8 mouse cellular contexts compared by ENCODE assay signal in genomic region chr5:137613550-137613949, GRCm38 (mm10). TPM values are rescaled to one million over a fixed set of nuclear protein-coding genes. Genes with fewer than 3 reads are reported as not detected.
DNase-seq lines count a peak whose midpoint lies in the region; ATAC-seq lines count a peak whose summit lies in the region.

Gene Pcolce, minus strand, starts transcription at chr5:137613784.

- H3K4me3 ChIP-seq in forebrain, embryonic 10.5 days: no peak within 1 kb of the TSS
- H3K4me3 ChIP-seq in forebrain, embryonic 15.5 days: no peak within 1 kb of the TSS
- H3K4me3 ChIP-seq in kidney, embryonic 16.5 days (ENCODE audit: low read length): no peak within 1 kb of the TSS
- H3K4me3 ChIP-seq in midbrain, embryonic 10.5 days: no peak within 1 kb of the TSS; the same call in 1 of the 2 replicates

- no peak within 1 kb of the TSS for H3K4me2 ChIP-seq in forebrain, embryonic 15.5 days (replicated peaks)
- 0 out of 2 replicates have a peak within 1 kb of the TSS, but pooled peaks have one; percentile 2 for H3K4me2 ChIP-seq in kidney, embryonic 16.5 days (replicated peaks; ENCODE audit: low read depth, low read length)

- H3K36me3 ChIP-seq in forebrain, embryonic 10.5 days (replicated peaks): no peaks in the 10 kb centered on the region
- H3K36me3 ChIP-seq in forebrain, embryonic 15.5 days: no peaks in the 10 kb centered on the region
- no peaks in the 10 kb centered on the region for H3K36me3 ChIP-seq in kidney, embryonic 16.5 days (ENCODE audit: insufficient read depth, low read length)
- H3K36me3 ChIP-seq in midbrain, embryonic 10.5 days: no peaks in the 10 kb centered on the region

- no peak for ATAC-seq in forebrain, embryonic 15.5 days (replicated peaks)
- ATAC-seq in kidney, embryonic 16.5 days (ENCODE audit: low FRiP score, low TSS enrichment): no peak

- no peak for DNase-seq in forebrain, embryonic 10.5 days (ENCODE audit: extremely low spot score, low spot score)
- peak; percentile 78 for DNase-seq in adrenal gland, postnatal 14 days
- DNase-seq in gonadal fat pad, adult 2 months (ENCODE audit: low read depth): no peak
- DNase-seq in midbrain, embryonic 10.5 days (ENCODE audit: low spot score): no peak
- DNase-seq in right cerebral cortex, adult 2 months (ENCODE audit: low spot score in 2 of 2): no peak
- DNase-seq in embryo, embryonic 11 days: no peak

- H3K27ac ChIP-seq in forebrain, embryonic 10.5 days: peak within 1 kb of the TSS; percentile 84
- H3K27ac ChIP-seq in forebrain, embryonic 15.5 days (replicated peaks): no peak within 1 kb of the TSS
- no peak within 1 kb of the TSS for H3K27ac ChIP-seq in kidney, embryonic 16.5 days (ENCODE audit: low read length)
- peak within 1 kb of the TSS; percentile 76 for H3K27ac ChIP-seq in midbrain, embryonic 10.5 days (replicated peaks)

- H3K27me3 ChIP-seq in forebrain, embryonic 10.5 days (ENCODE audit: poor library complexity, severe bottlenecking): peaks cover 13% of the 10 kb centered on the region
- H3K27me3 ChIP-seq in forebrain, embryonic 15.5 days: peaks cover 5% of the 10 kb centered on the region; the same call in 1 of the 2 replicates
- H3K27me3 ChIP-seq in kidney, embryonic 16.5 days (ENCODE audit: insufficient read depth, low read length): no peaks in the 10 kb centered on the region
- peaks cover 19% of the 10 kb centered on the region for H3K27me3 ChIP-seq in midbrain, embryonic 10.5 days (ENCODE audit: low read depth, poor library complexity, severe bottlenecking)

- WGBS in forebrain, embryonic 10.5 days: 64% methylated on average over 11 of the region's 11 CpGs
- 63% methylated on average over 11 of the region's 11 CpGs for WGBS in forebrain, embryonic 15.5 days
- WGBS in kidney, embryonic 16.5 days: 21% methylated on average over 11 of the region's 11 CpGs
- 65% methylated on average over 11 of the region's 11 CpGs for WGBS in midbrain, embryonic 10.5 days

- H3K9me3 ChIP-seq in forebrain, embryonic 10.5 days: no peaks in the 10 kb centered on the region
- H3K9me3 ChIP-seq in forebrain, embryonic 15.5 days: no peaks in the 10 kb centered on the region
- H3K9me3 ChIP-seq in kidney, embryonic 16.5 days (ENCODE audit: low read length): no peaks in the 10 kb centered on the region
- H3K9me3 ChIP-seq in midbrain, embryonic 10.5 days (replicated peaks): no peaks in the 10 kb centered on the region

- peaks cover 56% of the 10 kb centered on the region for H3K4me1 ChIP-seq in forebrain, embryonic 10.5 days
- H3K4me1 ChIP-seq in forebrain, embryonic 15.5 days: no peaks in the 10 kb centered on the region
- peaks cover 48% of the 10 kb centered on the region for H3K4me1 ChIP-seq in kidney, embryonic 16.5 days (ENCODE audit: insufficient read depth, low read length)
- H3K4me1 ChIP-seq in midbrain, embryonic 10.5 days: peaks cover 50% of the 10 kb centered on the region

- H3K9ac ChIP-seq in forebrain, embryonic 15.5 days (replicated peaks): no peak within 1 kb of the TSS
- H3K9ac ChIP-seq in kidney, embryonic 16.5 days (replicated peaks; ENCODE audit: low read length): 0 out of 2 replicates have a peak within 1 kb of the TSS, but pooled peaks have one; percentile 35

RNA-seq across cellular contexts. Expression of gene Pcolce, which starts in this region (rescaled TPM):
- polyA plus RNA-seq in forebrain, embryonic 10.5 days (2016; fragmentation: Nextera tagmentation; extraction: Ambion mirVana): 61.7 and 62.5 TPM in 2 replicates
- polyA plus RNA-seq in forebrain, embryonic 15.5 days (2015; fragmentation: Nextera tagmentation; extraction: Ambion mirVana): 9.3 and 9.7 TPM in 2 replicates
- total RNA-seq in adrenal gland, postnatal 14 days (2021): 414 and 471 TPM in 2 replicates
- polyA plus RNA-seq in gonadal fat pad, adult 2 months (2012; rRNA removed): 97.0 and 119 TPM in 2 replicates
- polyA plus RNA-seq in kidney, embryonic 16.5 days (2015; fragmentation: Nextera tagmentation; extraction: Ambion mirVana): 150 and 156 TPM in 2 replicates
- polyA plus RNA-seq in midbrain, embryonic 10.5 days (2016; fragmentation: Nextera tagmentation; extraction: Ambion mirVana): 61.4 and 68.2 TPM in 2 replicates

Comparison
In these comparisons a context has a peak if more than half of its experiments do, and no peak if none do; other contexts are left out.
1. H3K27ac ChIP-seq: peak in forebrain, embryonic 10.5 days (single experiment) and midbrain, embryonic 10.5 days (single experiment); none in forebrain, embryonic 15.5 days (single experiment) and kidney, embryonic 16.5 days (single experiment).